Mouse (Mus musculus): ENCODE measurements at regions not wholly inside any gene's neighbourhood (a gene's known extent, or its start where the extent isn't known, plus 50 kb on each side); places are given as distances from the start of the nearest gene placed in this dataset.

DNA sequence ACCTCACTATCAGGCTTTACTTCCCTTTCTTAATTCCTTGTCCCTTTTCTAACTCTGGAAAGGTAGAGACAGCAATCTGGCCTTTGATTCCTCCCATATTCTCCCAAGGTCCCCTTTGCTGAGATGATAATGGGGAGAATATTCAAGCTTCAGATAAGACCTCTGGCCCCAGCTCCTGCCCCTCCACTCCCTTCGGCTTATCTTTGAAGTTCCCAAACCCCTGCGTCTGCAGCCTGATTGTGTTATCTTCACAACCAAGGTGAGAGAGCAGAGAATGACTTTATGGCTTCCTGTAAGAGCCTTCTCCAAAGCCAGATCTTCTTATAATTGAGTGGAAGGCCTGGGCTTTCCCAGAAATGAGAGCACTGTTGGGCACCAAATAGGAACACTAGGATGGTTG is 882.6 kb upstream of the A1bg start:
- no peak for TF ChIP-seq CTCF (conservative IDR thresholded peaks at IDR 0.05; ENCODE audit: low read length)
- TF ChIP-seq POU5F1 (IDR thresholded peaks at IDR 0.05; ENCODE audit: borderline replicate concordance, low read length): no peak
- no peak for TF ChIP-seq NANOG (IDR thresholded peaks at IDR 0.05; ENCODE audit: borderline replicate concordance, low read length)
